Mouse (Mus musculus) layer of hippocampus, adult 2 months (tissue): ENCODE results near the gene Fam69a. TPM values are rescaled to one million over a fixed set of nuclear protein-coding genes. Genes with fewer than 3 reads are reported as not detected.

ENCODE experiments used
- DNase-seq, 2 experiments: peaks; one replicate each; pipeline ENCODE4 v3.0.0; 2022; ENCODE audit warnings: low spot score in 2 of 2
- H3K27ac ChIP-seq: fragments of 200-600 bp; 2 replicates; pipeline ENCODE4 v1.8.1; 2022
- H3K4me3 ChIP-seq: fragments of 200-600 bp; 2 replicates; pipeline ENCODE4 v1.8.1; 2022; ENCODE audit warnings: mild to moderate bottlenecking
- CTCF ChIP-seq: fragments of 200-600 bp; conservative IDR thresholded peaks from 2 replicates; pipeline ENCODE4 v1.8.1; 2022; ENCODE audit warnings: antibody characterized with exemption, mild to moderate bottlenecking, moderate library complexity
- total RNA-seq, 2 experiments: library from RNA; stranded (reverse); gene quantifications; 2 replicates each; pipeline ENCODE4 v1.2.3; 2021

Gene Fam69a
- total RNA-seq, 2 experiments from 2014 or later, result 36.2 to 40.0 TPM

GRCm38 (mm10) chr5:108005134-108005533, 18.2 kb upstream of the Fam69a start:
- DNase-seq, result no peak
- TF ChIP-seq CTCF, result peak; percentile 80
- H3K27ac ChIP-seq, result no peak overlapping the region
- no peak overlapping the region for H3K4me3 ChIP-seq

- Histone ChIP-seq H3K4me3 (no peak overlapping the region), H3K27ac (no peak overlapping the region)
- no peak for TF ChIP-seq CTCF
- no peak for DNase-seq
Measured at GRCm38 (mm10) chr5:108002734-108003133, 15.8 kb upstream of the Fam69a start.

- peak; percentile 32 to 42 for DNase-seq
- Histone ChIP-seq H3K27ac (peak overlapping the region; percentile 84), H3K4me3 (peak overlapping the region; percentile 82)
- peak; percentile 52 for TF ChIP-seq CTCF
Measured at GRCm38 (mm10) chr5:108000776-108001548, 14.1 kb upstream of the Fam69a start.

- TF ChIP-seq CTCF, result no peak
- Histone ChIP-seq H3K4me3 (no peak overlapping the region), H3K27ac (no peak overlapping the region)
- DNase-seq, result no peak
Measured at GRCm38 (mm10) chr5:107997717-107998116, 10.8 kb upstream of the Fam69a start.

- H3K27ac ChIP-seq, result no peak overlapping the region
Measured at GRCm38 (mm10) chr5:107995936-107996335, 9.1 kb upstream of the Fam69a start.

GRCm38 (mm10) chr5:107987835-107988251, 958 bp upstream of the Fam69a start:
- no peak for TF ChIP-seq CTCF

More at GRCm38 (mm10) chr5:107995936-107996335, 9.1 kb upstream of the Fam69a start:
- TF ChIP-seq CTCF, result no peak
- no peak overlapping the region for H3K4me3 ChIP-seq
- DNase-seq, result no peak

GRCm38 (mm10) chr5:107986255-107986966, 474 bp downstream of the Fam69a start:
- H3K4me3 ChIP-seq, result peak overlapping the region; percentile 74
- DNase-seq, result peak; percentile 56 to 75
- TF ChIP-seq CTCF, result peak; percentile 83

More at GRCm38 (mm10) chr5:107987835-107988251, 958 bp upstream of the Fam69a start:
- H3K27ac ChIP-seq, result peak overlapping the region; percentile 95
- peak overlapping the region; percentile 74 for H3K4me3 ChIP-seq
- no peak for DNase-seq

GRCm38 (mm10) chr5:107983946-107984345, 2.9 kb downstream of the Fam69a start:
- TF ChIP-seq CTCF, result no peak
- no peak for DNase-seq
- no peak overlapping the region for H3K27ac ChIP-seq
- no peak overlapping the region for H3K4me3 ChIP-seq

More at GRCm38 (mm10) chr5:107986255-107986966, 474 bp downstream of the Fam69a start:
- H3K27ac ChIP-seq, result peak overlapping the region; percentile 95

- no peak for DNase-seq
- no peak overlapping the region for H3K4me3 ChIP-seq
- no peak overlapping the region for H3K27ac ChIP-seq
- no peak for TF ChIP-seq CTCF
Measured at GRCm38 (mm10) chr5:107982016-107982415, 4.9 kb downstream of the Fam69a start.

GRCm38 (mm10) chr5:107979901-107980300, 7.0 kb downstream of the Fam69a start:
- DNase-seq, result no peak
- no peak overlapping the region for H3K4me3 ChIP-seq

GRCm38 (mm10) chr5:107978289-107979035, 8.4 kb downstream of the Fam69a start:
- Histone ChIP-seq H3K27ac (no peak overlapping the region), H3K4me3 (no peak overlapping the region)
- no peak for TF ChIP-seq CTCF
- no peak for DNase-seq

More at GRCm38 (mm10) chr5:107979901-107980300, 7.0 kb downstream of the Fam69a start:
- no peak for TF ChIP-seq CTCF
- H3K27ac ChIP-seq, result no peak overlapping the region

GRCm38 (mm10) chr5:107977640-107978288, 9.1 kb downstream of the Fam69a start:
- H3K4me3 ChIP-seq, result no peak overlapping the region
- no peak for TF ChIP-seq CTCF
- no peak for DNase-seq
- H3K27ac ChIP-seq, result no peak overlapping the region

- DNase-seq, result no peak
- H3K4me3 ChIP-seq, result no peak overlapping the region
- H3K27ac ChIP-seq, result no peak overlapping the region
- no peak for TF ChIP-seq CTCF
Measured at GRCm38 (mm10) chr5:107973310-107973709, 13.6 kb downstream of the Fam69a start.
